Mouse (Mus musculus): ENCODE measurements at regions not wholly inside any gene's neighbourhood (a gene's known extent, or its start where the extent isn't known, plus 50 kb on each side); places are given as distances from the start of the nearest gene placed in this dataset.

DNA sequence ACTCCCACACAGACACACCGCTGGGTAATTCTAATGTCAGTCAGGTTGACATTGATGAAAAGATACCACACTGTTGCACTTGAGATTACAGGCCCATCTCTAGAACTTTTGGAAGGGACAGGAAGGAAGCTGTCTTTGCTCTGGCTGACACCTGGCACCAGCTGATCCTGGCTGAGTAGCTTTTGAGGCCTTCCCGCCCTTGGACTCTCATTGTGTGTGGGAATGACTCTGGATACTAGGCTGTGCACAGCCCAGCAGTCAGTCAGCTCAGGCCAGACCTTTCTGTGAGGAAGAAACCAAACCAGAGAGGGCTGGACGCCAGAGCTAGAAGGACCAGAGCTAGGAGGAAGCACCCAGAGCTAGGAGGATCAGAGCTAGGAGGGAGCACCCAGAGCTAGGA, 149.0 kb upstream of the 1600014C23Rik start:
- H3K36me3 ChIP-seq, result no peaks in the 10 kb centered on the region
- peaks cover 54% of the 10 kb centered on the region for H3K4me1 ChIP-seq
- H3K27me3 ChIP-seq (ENCODE audit: low read depth, poor library complexity, severe bottlenecking), result peaks cover 12% of the 10 kb centered on the region
- H3K27ac ChIP-seq, result peak overlapping the region; percentile 53
- H3K9me3 ChIP-seq (replicated peaks), result 0 out of 2 replicates have a peak, but pooled peaks cover 2% of the 10 kb centered on the region
- no peak overlapping the region for H3K4me3 ChIP-seq
- WGBS, result 79% methylated on average over 3 of the region's 3 CpGs
- DNase-seq (ENCODE audit: low spot score), result no peak

DNA sequence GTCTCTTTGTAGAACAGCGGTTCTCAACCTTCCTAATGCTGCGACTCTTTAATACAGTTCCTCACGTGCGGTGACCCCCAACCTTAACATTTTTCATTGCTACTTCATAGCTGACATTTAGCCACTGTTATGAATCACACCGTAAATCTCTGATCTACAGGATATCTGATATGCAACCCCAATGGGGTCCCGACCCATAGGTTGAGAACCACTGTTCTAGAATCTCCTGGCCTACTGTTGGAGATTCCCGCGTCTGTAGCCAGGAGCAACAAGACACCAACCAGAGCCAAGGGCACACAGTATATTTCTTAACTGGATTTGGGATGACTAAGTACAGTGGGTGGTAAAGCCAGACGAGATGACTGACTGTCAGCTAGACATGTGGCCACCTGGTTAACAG, 147.6 kb upstream of the 1600014C23Rik start:
- WGBS, result 94% methylated on average over 9 of the region's 9 CpGs
- Histone ChIP-seq H3K27ac (no peak overlapping the region), H3K4me1 (peaks cover 53% of the 10 kb centered on the region), H3K9me3 (replicated peaks) (0 out of 2 replicates have a peak, but pooled peaks cover 2% of the 10 kb centered on the region), H3K27me3 (ENCODE audit: low read depth, poor library complexity, severe bottlenecking) (peaks cover 25% of the 10 kb centered on the region), H3K4me3 (no peak overlapping the region), H3K36me3 (no peaks in the 10 kb centered on the region)
- DNase-seq (ENCODE audit: low spot score), result no peak

DNA sequence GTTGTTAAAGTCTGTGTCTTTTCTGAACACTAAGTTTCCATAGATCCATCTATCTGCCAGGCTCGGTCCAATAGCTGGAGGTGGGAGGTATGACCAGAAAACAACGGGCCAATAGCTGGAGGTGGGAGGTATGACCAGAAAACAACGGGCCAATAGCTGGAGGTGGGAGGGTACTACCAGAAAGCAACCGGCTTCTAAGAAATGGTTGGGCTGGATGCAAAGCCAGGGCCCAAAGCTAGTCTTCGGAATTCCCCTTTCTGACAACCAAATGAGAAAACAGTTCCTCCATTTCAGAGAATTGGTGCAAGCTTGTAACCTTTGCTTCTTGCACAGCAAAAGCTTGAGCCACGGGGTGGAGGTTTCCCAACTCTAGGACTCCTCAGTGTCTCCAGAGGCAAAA, 147.1 kb upstream of the 1600014C23Rik start:
- Histone ChIP-seq H3K27ac (no peak overlapping the region), H3K27me3 (ENCODE audit: low read depth, poor library complexity, severe bottlenecking) (peaks cover 31% of the 10 kb centered on the region), H3K4me3 (no peak overlapping the region), H3K4me1 (peaks cover 52% of the 10 kb centered on the region), H3K36me3 (no peaks in the 10 kb centered on the region), H3K9me3 (replicated peaks) (0 out of 2 replicates have a peak, but pooled peaks cover 2% of the 10 kb centered on the region)
- DNase-seq (ENCODE audit: low spot score), result no peak
- WGBS, result 84% methylated on average over 6 of the region's 6 CpGs

DNA sequence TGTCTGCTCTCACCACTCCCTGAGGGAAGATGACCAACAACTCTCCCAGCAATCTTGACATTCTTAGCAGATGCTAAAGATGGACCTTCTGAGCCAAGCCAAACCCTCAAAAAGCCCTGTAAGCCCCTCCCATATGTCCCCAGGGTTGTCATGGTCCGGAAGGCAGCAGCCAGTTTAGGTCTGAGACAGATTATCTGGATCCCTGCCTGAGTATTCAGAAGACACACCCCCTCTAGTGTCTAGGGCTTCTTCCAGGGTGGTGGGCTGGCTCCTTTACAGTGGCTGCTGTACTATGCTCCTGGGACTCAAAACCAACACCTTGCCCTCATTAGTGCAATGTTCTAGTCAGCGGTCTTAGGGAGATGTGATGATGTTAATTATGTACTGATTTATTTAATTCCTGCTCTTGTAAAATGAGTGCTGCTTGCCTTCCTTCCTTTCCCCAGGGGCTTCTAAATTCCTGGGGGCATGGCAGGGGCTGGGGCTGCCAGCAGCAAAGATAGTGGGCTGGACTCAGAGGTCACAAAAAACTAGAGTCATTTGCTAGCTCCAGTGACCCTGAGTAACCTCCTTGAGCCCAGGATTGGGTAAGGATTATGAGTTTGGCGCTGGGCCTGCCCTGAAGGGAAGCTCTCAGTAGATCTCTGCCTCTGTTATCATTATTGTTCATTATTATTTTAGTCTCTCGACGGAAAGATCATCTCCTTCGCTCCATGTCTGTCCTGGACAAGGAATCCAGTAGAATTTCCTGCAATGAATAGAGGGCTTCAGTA, 146.0 kb upstream of the 1600014C23Rik start:
- no peak overlapping the region for H3K4me3 ChIP-seq
- no peak overlapping the region for H3K27ac ChIP-seq
- DNase-seq (ENCODE audit: low spot score), result no peak
- 61% methylated on average over 6 of the region's 6 CpGs for WGBS
- 0 out of 2 replicates have a peak, but pooled peaks cover 2% of the 10 kb centered on the region for H3K9me3 ChIP-seq (replicated peaks)
- H3K4me1 ChIP-seq, result peaks cover 44% of the 10 kb centered on the region
- H3K27me3 ChIP-seq (ENCODE audit: low read depth, poor library complexity, severe bottlenecking), result peaks cover 34% of the 10 kb centered on the region
- no peaks in the 10 kb centered on the region for H3K36me3 ChIP-seq

DNA sequence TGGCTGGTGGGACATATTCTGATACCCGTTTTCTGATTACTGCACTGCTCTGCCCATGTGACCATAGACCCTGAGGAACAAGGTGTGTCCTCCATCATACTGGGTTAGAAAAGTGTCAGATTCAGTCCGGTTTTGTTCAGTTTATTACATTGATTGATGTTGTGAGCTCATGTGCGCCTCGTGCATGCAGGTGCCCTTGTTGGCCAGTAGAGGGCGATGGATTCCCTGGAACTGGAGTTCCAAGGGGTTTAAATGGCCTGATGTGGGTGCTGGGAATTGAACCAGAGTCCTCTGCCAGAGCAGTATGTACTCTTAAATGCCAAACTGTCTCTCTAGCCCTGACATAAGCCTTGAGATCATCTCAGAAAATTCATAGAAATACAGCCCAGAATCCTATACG, 144.8 kb upstream of the 1600014C23Rik start:
- Histone ChIP-seq H3K27ac (no peak overlapping the region), H3K36me3 (no peaks in the 10 kb centered on the region), H3K27me3 (ENCODE audit: low read depth, poor library complexity, severe bottlenecking) (peaks cover 47% of the 10 kb centered on the region), H3K4me1 (peaks cover 52% of the 10 kb centered on the region), H3K4me3 (no peak overlapping the region), H3K9me3 (replicated peaks) (0 out of 2 replicates have a peak, but pooled peaks cover 2% of the 10 kb centered on the region)
- WGBS, result 87% methylated on average over 6 of the region's 6 CpGs
- no peak for DNase-seq (ENCODE audit: low spot score)

DNA sequence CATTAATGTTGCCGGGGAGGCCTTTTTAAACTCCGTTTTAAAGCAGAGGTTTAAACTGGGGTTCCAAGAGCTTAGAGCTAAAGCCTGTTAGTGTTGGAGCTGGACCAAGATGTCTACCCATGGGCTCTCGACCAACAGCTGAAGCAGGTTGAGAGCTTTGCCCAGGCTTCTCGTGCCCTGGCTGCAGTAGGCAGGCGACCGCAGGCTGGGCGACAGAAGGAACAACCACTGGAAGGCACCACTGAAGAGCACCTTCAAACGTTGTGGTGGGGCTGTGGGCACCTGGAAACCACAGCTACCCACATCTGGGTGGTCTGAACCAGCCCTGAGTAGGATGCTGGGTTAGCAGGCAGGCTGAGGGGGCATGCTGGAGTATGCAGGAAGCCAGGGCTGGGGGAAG, 141.7 kb upstream of the 1600014C23Rik start:
- H3K4me3 ChIP-seq, result no peak overlapping the region
- WGBS, result 89% methylated on average over 8 of the region's 8 CpGs
- H3K27me3 ChIP-seq (ENCODE audit: low read depth, poor library complexity, severe bottlenecking), result peaks cover 77% of the 10 kb centered on the region
- no peaks in the 10 kb centered on the region for H3K36me3 ChIP-seq
- H3K27ac ChIP-seq, result peak overlapping the region; percentile 53; the same call in 1 of the 2 replicates
- peaks cover 79% of the 10 kb centered on the region for H3K4me1 ChIP-seq
- no peak for DNase-seq (ENCODE audit: low spot score)
- 0 out of 2 replicates have a peak, but pooled peaks cover 2% of the 10 kb centered on the region for H3K9me3 ChIP-seq (replicated peaks)

DNA sequence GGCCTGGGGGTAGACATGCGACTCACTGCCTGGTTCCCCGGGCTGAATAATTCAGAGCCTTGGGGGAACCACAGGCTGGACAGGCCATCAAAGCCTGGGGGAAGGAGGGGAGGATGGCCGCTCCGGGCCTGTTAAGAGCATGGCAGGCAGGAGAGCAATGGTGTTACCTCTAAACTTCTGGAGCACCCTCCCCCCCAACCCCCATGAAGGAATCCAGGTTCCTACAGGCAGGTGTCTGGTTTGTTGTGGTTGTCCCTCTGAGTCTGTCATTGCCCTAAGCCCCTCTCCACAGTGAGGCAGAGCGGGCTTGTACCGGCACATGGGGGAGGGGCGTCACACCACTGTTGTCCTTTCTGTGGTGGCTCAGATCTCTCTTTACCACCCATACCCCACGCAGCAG, 140.4 kb upstream of the 1600014C23Rik start:
- 18% methylated on average over 8 of the region's 8 CpGs for WGBS
- Histone ChIP-seq H3K9me3 (replicated peaks) (0 out of 2 replicates have a peak, but pooled peaks cover 2% of the 10 kb centered on the region), H3K27me3 (ENCODE audit: low read depth, poor library complexity, severe bottlenecking) (peaks cover 77% of the 10 kb centered on the region), H3K27ac (peak overlapping the region; percentile 69), H3K4me1 (peaks cover 79% of the 10 kb centered on the region), H3K36me3 (no peaks in the 10 kb centered on the region), H3K4me3 (peak overlapping the region; percentile 36)
- no peak for DNase-seq (ENCODE audit: low spot score)

DNA sequence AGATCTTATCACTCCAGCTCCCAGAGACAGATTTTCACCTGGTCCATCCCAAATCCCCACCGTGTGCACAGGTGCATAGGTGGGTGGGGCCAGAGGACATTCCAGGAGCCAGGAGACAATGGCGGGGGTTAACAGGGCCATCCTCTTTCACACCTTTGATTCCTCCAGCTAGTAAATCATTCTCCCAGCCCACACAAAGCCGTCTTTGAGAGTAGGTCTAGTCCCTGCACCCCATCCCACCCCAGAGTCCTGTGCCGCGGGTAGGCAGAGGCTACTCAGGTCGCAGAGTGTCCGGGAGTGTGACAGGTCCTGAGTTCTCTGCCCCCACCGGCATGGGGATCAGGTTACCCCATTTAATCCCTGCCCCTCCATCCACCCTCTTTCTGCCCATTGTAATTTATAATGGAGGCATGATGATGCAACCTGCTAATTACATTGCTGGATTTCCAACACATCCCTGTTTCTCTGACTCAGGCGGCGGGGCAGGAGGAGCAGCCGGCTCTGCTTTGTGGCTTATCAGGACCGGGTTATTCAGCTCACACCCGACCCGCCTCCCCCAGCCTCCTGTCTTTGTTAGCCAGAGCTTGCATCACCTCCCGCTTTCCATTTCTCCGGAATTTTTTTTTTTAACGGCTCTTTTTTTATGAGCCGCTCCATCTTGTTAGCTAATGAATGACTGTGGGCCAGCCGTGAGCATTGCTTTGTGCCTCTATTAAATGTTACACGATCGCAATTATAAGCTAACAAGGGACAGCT, 139.7 kb upstream of the 1600014C23Rik start:
- Histone ChIP-seq H3K9me3 (replicated peaks) (no peaks in the 10 kb centered on the region), H3K27ac (peak overlapping the region; percentile 69), H3K36me3 (no peaks in the 10 kb centered on the region), H3K27me3 (ENCODE audit: low read depth, poor library complexity, severe bottlenecking) (peaks cover 77% of the 10 kb centered on the region), H3K4me3 (peak overlapping the region; percentile 36), H3K4me1 (peaks cover 85% of the 10 kb centered on the region)
- peak; percentile 58 for DNase-seq (ENCODE audit: low spot score)
- WGBS, result 3% methylated on average over 21 of the region's 21 CpGs

DNA sequence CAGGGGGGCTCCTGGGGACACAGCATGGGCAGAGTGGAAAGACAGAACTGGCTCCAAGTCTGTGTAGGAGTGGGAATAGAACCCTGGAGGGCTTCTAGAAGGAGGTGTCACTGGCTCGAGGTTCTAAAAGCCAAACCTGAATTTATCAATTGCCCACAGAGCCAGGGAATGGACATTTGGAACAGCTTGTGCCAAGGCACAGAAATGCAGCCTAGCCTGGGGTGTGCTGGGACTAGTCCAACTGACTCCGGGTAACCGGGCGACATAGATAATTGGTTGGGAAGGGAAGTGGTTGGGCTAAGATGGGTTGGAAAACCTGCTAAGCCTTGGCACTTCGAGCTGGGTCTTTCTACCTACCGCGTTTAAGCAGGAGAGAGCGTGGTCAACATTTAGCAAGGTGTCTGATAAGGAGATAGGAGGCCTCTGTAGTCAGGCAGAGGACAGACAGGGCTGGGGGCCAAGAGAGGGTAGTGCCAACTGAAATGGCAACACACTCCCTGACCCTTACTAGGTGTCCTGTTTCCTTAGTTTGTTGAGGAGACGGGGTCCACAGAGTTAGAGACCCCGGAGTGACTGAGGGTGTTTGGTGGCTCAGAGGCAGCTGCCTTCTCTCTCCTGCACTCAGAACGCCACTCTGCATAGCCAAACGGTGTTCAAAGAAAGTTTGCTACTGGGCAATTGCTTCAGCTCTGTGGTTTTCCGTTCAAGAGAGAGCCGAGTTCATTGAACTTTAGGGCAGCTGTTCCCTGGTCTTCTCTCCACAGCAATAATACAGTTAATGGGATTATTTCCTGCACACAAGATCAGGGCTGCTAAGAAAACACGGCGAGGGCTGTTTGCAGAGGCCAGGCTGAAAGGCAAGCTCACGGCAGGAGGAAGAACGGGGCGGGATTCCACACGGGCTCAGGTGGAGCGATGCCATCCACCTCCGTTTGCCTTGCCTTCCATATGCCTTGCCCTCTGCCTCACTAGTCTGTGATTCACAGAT, 138.3 kb upstream of the 1600014C23Rik start:
- peak overlapping the region; percentile 58 for H3K27ac ChIP-seq
- H3K36me3 ChIP-seq, result no peaks in the 10 kb centered on the region
- no peak overlapping the region; the same call in 1 of the 2 replicates for H3K4me3 ChIP-seq
- peaks cover 66% of the 10 kb centered on the region for H3K27me3 ChIP-seq (ENCODE audit: low read depth, poor library complexity, severe bottlenecking)
- WGBS, result 55% methylated on average over 22 of the region's 22 CpGs
- H3K9me3 ChIP-seq (replicated peaks), result no peaks in the 10 kb centered on the region
- no peak for DNase-seq (ENCODE audit: low spot score)
- H3K4me1 ChIP-seq, result peaks cover 85% of the 10 kb centered on the region

DNA sequence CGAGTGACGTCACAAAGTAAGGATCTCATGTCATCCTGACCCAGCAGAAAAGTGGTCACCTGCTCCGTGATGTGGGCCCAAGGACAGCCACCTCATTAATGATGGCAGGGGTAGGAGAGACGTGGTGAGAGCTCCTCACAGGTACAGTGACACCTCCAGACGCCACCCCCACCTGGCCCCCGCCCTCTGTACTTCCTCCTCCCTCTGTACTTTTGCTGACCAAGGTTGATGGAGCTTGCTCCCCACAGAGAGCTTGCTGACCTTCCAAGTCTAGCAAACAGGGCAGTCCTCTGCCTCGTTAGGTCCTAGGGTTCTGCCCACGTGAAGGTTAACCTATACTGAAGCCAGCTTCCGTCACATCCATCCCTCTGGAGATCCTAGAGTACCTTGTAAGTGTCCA, 137.4 kb upstream of the 1600014C23Rik start:
- Histone ChIP-seq H3K27ac (peak overlapping the region; percentile 27; the same call in 1 of the 2 replicates), H3K4me3 (no peak overlapping the region), H3K36me3 (no peaks in the 10 kb centered on the region), H3K27me3 (ENCODE audit: low read depth, poor library complexity, severe bottlenecking) (peaks cover 57% of the 10 kb centered on the region), H3K9me3 (replicated peaks) (no peaks in the 10 kb centered on the region), H3K4me1 (peaks cover 86% of the 10 kb centered on the region)
- no peak for DNase-seq (ENCODE audit: low spot score)
- 88% methylated on average over 9 of the region's 9 CpGs for WGBS

DNA sequence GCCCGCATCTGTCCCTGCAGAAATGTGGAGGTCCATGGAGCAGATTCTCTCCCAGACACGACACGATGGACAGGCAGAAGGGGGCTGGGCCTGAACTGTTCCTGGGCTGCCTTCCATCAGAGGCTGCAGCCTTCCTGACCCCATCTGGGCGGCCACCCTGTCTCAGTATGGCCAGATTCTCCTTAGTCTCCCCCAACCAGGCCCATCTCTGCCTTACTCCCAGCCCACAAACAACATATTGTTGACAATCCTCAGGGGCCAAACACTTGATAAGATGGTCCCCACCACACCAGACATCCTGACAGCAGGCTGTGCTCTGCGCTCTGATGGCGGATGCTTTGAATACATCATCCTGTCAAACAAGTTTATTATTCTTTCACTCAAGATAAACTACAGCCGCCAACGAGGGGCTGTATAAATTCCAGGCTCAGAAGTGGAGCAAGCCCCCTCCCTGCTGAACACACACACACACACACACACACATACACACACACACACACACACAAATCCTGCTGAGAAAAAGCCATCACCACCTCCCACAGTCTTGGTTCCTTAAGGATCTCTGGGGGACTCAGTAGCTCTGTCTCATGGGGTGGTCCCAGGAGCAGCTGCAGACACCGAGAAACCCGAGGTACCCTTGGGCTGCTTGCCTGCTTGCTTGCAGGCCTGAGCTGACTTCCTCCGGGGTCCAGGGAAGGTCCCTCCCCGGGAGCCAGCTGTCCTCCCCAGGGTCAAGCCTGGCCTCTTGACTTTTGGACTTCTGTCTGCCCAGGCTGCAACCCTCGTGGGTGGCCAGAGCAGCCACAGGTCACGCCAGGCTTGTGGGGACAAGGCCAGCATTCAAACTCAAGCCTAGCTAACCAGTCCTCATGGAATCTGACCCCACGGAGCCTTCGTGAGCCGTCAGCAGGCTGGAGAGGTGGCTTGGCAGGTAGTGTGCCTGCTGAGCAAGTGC, 135.6 kb upstream of the 1600014C23Rik start:
- 39% methylated on average over 17 of the region's 17 CpGs for WGBS
- peaks cover 94% of the 10 kb centered on the region for H3K4me1 ChIP-seq

More for the DNA sequence above, 135.6 kb upstream of the 1600014C23Rik start:
- no peak overlapping the region for H3K4me3 ChIP-seq
- no peak for DNase-seq (ENCODE audit: low spot score)
- no peaks in the 10 kb centered on the region for H3K9me3 ChIP-seq (replicated peaks)
- peaks cover 50% of the 10 kb centered on the region for H3K27me3 ChIP-seq (ENCODE audit: low read depth, poor library complexity, severe bottlenecking)
- no peaks in the 10 kb centered on the region for H3K36me3 ChIP-seq
- H3K27ac ChIP-seq, result peak overlapping the region; percentile 66

Data from limb, embryonic 10.5 days (tissue).